Mouse (Mus musculus) brain, embryonic 18.5 days (tissue): ENCODE results near the gene Tbc1d1.
"Not testable (repeated sequence)": the region's sequence is repeated elsewhere in the genome, so short reads cannot be mapped to it uniquely, and the experiment has no call there.

Source experiments
- DNase-seq: peaks from one replicate; pipeline ENCODE4 v3.0.0-alpha.2; 2012; ENCODE audit warnings: low read depth, low spot score

The Tbc1d1 gene

GRCm38 (mm10) chr5:64313481-64313880, 157.4 kb downstream of the Tbc1d1 start:
- no peak for DNase-seq

GRCm38 (mm10) chr5:64314288-64315052, 158.4 kb downstream of the Tbc1d1 start:
- peak; percentile 14 for DNase-seq

- DNase-seq = no peak
These were observed 159.0 kb downstream of the Tbc1d1 start for GRCm38 (mm10) chr5:64315088-64315487.

GRCm38 (mm10) chr5:64323286-64323685, 167.2 kb downstream of the Tbc1d1 start:
- no peak for DNase-seq

- DNase-seq = no peak
These were observed 168.2 kb downstream of the Tbc1d1 start for GRCm38 (mm10) chr5:64324353-64324752.

- DNase-seq = no peak
These were observed 168.8 kb downstream of the Tbc1d1 start for GRCm38 (mm10) chr5:64324920-64325319.

- DNase-seq = no peak
These were observed 169.7 kb downstream of the Tbc1d1 start for GRCm38 (mm10) chr5:64325741-64326355.

GRCm38 (mm10) chr5:64326427-64327181, 170.5 kb downstream of the Tbc1d1 start:
- DNase-seq = no peak

- no peak for DNase-seq
These were observed 171.3 kb downstream of the Tbc1d1 start for GRCm38 (mm10) chr5:64327212-64327902.

- DNase-seq = peak; percentile 45
These were observed 180.8 kb downstream of the Tbc1d1 start for GRCm38 (mm10) chr5:64336767-64337408.

GRCm38 (mm10) chr5:64338795-64339194, 182.7 kb downstream of the Tbc1d1 start:
- not testable (repeated sequence) for DNase-seq

- DNase-seq = no peak
These were observed 184.3 kb downstream of the Tbc1d1 start for GRCm38 (mm10) chr5:64340366-64340765.

- DNase-seq = no peak
These were observed 185.6 kb downstream of the Tbc1d1 start for GRCm38 (mm10) chr5:64341671-64342070.

GRCm38 (mm10) chr5:64342138-64342537, 186.0 kb downstream of the Tbc1d1 start:
- no peak for DNase-seq

- no peak for DNase-seq
These were observed 188.0 kb downstream of the Tbc1d1 start for GRCm38 (mm10) chr5:64343972-64344700.

GRCm38 (mm10) chr5:64345181-64345735, 189.2 kb downstream of the Tbc1d1 start:
- no peak for DNase-seq

GRCm38 (mm10) chr5:64345761-64346160, 189.7 kb downstream of the Tbc1d1 start:
- DNase-seq = no peak

- no peak for DNase-seq
These were observed 190.3 kb downstream of the Tbc1d1 start for GRCm38 (mm10) chr5:64346343-64346885.

GRCm38 (mm10) chr5:64348166-64348565, 192.1 kb downstream of the Tbc1d1 start:
- DNase-seq = no peak

GRCm38 (mm10) chr5:64348780-64349179, 192.7 kb downstream of the Tbc1d1 start:
- no peak for DNase-seq
